Mouse (Mus musculus): ENCODE measurements around the gene Cul1. TPM values are rescaled to one million over a fixed set of nuclear protein-coding genes. Genes with fewer than 3 reads are reported as not detected.

Cul1 gene
- 100 to 1,000 TPM; 119 to 147 TPM for polyA plus RNA-seq (2017; shearing (Covaris generic))

GRCm38 (mm10) chr6:47453098-47453497, at the start of gene Cul1:
Gene Cul1 (plus strand): TSS chr6:47453398.

Other genes with a start within 250 kb of the Cul1 start
- 10 to 100 TPM; 40.7 to 48.2 TPM for gene Ezh2, start 141.9 kb downstream of the Cul1 start, polyA plus RNA-seq (2017; shearing (Covaris generic))